Mouse (Mus musculus): Measurements from ENCODE around the gene Celf3. TPM values are rescaled to one million over a fixed set of nuclear protein-coding genes. Genes with fewer than 3 reads are reported as not detected.

Celf3 gene
- polyA plus RNA-seq, 1 experiment from 2014 or later = 358 TPM

DNA sequence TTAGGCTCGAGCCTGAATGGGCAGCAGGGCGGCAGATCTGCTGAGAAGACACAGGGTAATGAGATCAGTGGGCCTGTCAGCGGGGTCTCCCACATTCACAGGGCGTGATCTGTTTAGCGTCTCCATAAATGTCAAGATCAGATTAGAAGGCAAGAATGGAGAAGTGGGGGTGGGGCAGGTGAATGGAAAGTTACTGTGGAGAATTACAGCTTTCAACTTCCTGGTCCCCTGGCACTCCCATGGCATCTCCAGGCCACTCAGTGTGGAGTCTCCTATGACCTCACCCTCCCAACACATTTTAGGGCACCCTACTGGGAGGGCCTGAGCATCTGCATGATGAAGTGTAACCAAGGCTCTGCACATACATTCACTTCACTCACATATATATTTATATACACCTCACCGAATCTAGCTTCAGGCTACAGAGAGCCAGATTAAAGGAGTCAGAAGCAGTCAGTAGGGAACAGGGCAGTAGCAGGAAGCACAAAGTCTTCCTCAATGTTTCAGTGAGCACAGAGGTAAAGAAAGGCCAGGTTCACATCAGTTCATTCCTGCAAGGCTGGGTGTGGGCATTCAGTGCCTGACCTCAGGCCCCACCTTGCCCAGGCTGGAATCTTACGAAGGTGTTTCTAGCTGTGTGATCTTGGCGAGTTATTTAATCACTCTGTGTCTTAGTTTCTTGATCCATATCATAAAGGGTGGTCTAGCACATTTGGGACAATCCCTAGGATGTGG is 1.6 kb upstream of the Celf3 start:
- WGBS = 66% methylated on average over 8 of the region's 8 CpGs
- Histone ChIP-seq H3K27me3 (replicated peaks; ENCODE audit: control insufficient read depth, insufficient read depth, low read length) (no peaks in the 10 kb centered on the region), H3K36me3 (ENCODE audit: control insufficient read depth, insufficient read depth) (peaks cover 6% of the 10 kb centered on the region), H3K4me2 (ENCODE audit: low read length) (0 out of 2 replicates have a peak overlapping the region, but pooled peaks have one; percentile 89), H3K4me3 (replicated peaks; ENCODE audit: low read length) (no peak overlapping the region), H3K9ac (replicated peaks; ENCODE audit: low read depth, low read length) (no peak overlapping the region), H3K27ac (ENCODE audit: low read length) (peak overlapping the region; percentile 95), H3K4me1 (replicated peaks; ENCODE audit: control insufficient read depth, insufficient read depth, low read length) (peaks cover 53% of the 10 kb centered on the region), H3K9me3 (ENCODE audit: control insufficient read depth, low read length) (no peaks in the 10 kb centered on the region)
- ATAC-seq = no peak

DNA sequence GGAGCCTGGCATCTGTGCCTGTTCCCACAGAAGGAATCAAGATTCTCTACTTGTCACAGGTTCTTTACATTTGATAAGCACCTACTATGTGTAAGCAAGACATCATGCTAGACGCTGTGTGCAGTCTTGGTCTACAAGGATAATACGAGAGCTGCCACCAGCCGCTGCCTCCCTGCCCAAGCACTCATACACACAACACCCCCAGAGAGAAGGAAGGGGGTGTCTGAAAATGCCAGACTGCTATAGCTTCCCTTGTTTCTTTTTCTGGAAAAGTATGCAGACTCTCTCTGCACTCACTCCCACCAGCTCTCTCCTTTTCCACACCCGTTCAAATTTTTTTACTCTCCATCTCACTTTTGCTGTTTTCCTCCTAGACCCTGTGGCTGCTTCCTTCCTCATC is 651 bp upstream of the Celf3 start:
- Histone ChIP-seq H3K4me3 (replicated peaks; ENCODE audit: low read length) (peak overlapping the region; percentile 75), H3K27me3 (replicated peaks; ENCODE audit: control insufficient read depth, insufficient read depth, low read length) (no peaks in the 10 kb centered on the region), H3K4me2 (ENCODE audit: low read length) (peak overlapping the region; percentile 89), H3K4me1 (replicated peaks; ENCODE audit: control insufficient read depth, insufficient read depth, low read length) (peaks cover 58% of the 10 kb centered on the region), H3K36me3 (ENCODE audit: control insufficient read depth, insufficient read depth) (peaks cover 8% of the 10 kb centered on the region), H3K9ac (replicated peaks; ENCODE audit: low read depth, low read length) (peak overlapping the region; percentile 68), H3K27ac (ENCODE audit: low read length) (peak overlapping the region; percentile 95), H3K9me3 (ENCODE audit: control insufficient read depth, low read length) (no peaks in the 10 kb centered on the region)
- ATAC-seq = peak; percentile 24
- WGBS = 12% methylated on average over 4 of the region's 4 CpGs

DNA sequence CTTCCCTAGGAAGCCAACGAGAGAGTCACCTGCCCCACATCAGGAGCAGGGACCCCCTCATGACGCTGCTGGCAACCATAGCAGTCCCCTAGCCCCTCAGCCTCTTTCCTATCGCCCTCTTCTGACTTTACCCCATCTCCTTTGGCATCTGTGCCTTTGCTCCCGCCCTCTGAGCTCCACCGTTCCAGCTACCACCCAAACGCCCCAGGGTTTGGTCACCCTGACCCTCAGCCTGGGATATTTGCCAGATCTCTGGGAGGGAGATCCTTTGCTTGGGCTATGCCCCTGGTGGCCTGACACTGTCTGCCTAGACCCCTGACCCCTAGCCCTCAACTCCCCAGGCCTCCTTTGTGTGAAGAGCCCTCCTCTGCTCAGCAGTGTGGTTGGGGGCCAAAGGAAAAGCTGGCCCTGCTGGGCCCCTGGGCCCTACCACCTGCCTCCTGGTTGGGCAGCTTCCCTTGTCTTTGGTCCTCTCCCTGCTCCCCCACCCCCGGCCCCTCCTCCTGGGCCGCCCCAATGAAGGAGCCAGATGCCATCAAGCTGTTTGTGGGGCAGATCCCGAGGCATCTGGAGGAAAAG is 585 bp downstream of the Celf3 start:
- peak overlapping the region; percentile 97 for H3K9ac ChIP-seq (replicated peaks; ENCODE audit: low read depth, low read length)
- H3K4me2 ChIP-seq (ENCODE audit: low read length) = peak overlapping the region; percentile 89
- peaks cover 10% of the 10 kb centered on the region for H3K36me3 ChIP-seq (ENCODE audit: control insufficient read depth, insufficient read depth)
- H3K4me1 ChIP-seq (replicated peaks; ENCODE audit: control insufficient read depth, insufficient read depth, low read length) = peaks cover 60% of the 10 kb centered on the region
- peak; percentile 19 for ATAC-seq
- H3K27ac ChIP-seq (ENCODE audit: low read length) = peak overlapping the region; percentile 95
- H3K9me3 ChIP-seq (ENCODE audit: control insufficient read depth, low read length) = no peaks in the 10 kb centered on the region
- peak overlapping the region; percentile 75 for H3K4me3 ChIP-seq (replicated peaks; ENCODE audit: low read length)
- no peaks in the 10 kb centered on the region for H3K27me3 ChIP-seq (replicated peaks; ENCODE audit: control insufficient read depth, insufficient read depth, low read length)
- WGBS = 6% methylated on average over 9 of the region's 9 CpGs

DNA sequence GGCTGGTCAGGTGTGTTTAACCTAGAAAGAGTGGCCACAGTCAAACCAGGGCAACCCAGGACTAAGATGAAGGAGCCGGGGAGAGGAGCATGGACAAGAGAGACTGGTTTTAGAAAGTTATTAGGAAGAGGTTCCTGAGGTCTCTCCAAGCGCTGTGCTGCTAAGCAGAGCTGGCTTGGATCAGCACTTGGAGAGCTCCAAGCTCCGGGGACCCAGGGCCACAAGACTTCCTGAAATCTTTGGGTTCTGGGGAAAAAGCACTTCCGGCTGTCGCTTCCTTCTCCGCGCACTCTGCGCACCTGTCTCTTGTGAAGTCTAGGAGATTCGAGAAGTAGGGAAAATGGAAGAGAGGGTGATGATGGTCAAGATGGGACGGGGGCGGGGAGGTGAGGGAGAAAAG is 1.5 kb downstream of the Celf3 start:
- no peak for ATAC-seq
- Histone ChIP-seq H3K9me3 (ENCODE audit: control insufficient read depth, low read length) (no peaks in the 10 kb centered on the region), H3K9ac (replicated peaks; ENCODE audit: low read depth, low read length) (peak overlapping the region; percentile 97), H3K27ac (ENCODE audit: low read length) (no peak overlapping the region; the same call in 1 of the 2 replicates), H3K4me1 (replicated peaks; ENCODE audit: control insufficient read depth, insufficient read depth, low read length) (peaks cover 65% of the 10 kb centered on the region), H3K27me3 (replicated peaks; ENCODE audit: control insufficient read depth, insufficient read depth, low read length) (no peaks in the 10 kb centered on the region), H3K4me3 (replicated peaks; ENCODE audit: low read length) (peak overlapping the region; percentile 75), H3K36me3 (ENCODE audit: control insufficient read depth, insufficient read depth) (peaks cover 10% of the 10 kb centered on the region), H3K4me2 (ENCODE audit: low read length) (peak overlapping the region; percentile 89)
- 21% methylated on average over 11 of the region's 11 CpGs for WGBS

- Histone ChIP-seq H3K36me3 (ENCODE audit: control insufficient read depth, insufficient read depth) (peaks cover 10% of the 10 kb centered on the region), H3K27me3 (replicated peaks; ENCODE audit: control insufficient read depth, insufficient read depth, low read length) (no peaks in the 10 kb centered on the region), H3K9ac (replicated peaks; ENCODE audit: low read depth, low read length) (peak within 1 kb of the TSS; percentile 97), H3K4me3 (replicated peaks; ENCODE audit: low read length) (peak within 1 kb of the TSS; percentile 75), H3K27ac (ENCODE audit: low read length) (no peak within 1 kb of the TSS; the same call in 1 of the 2 replicates), H3K9me3 (ENCODE audit: control insufficient read depth, low read length) (no peaks in the 10 kb centered on the region), H3K4me1 (replicated peaks; ENCODE audit: control insufficient read depth, insufficient read depth, low read length) (peaks cover 73% of the 10 kb centered on the region), H3K4me2 (ENCODE audit: low read length) (peak within 1 kb of the TSS; percentile 89)
- 18% methylated on average over 16 of the region's 16 CpGs for WGBS
- no peak for ATAC-seq
Observed at GRCm38 (mm10) chr3:94480291-94480884, 2.3 kb downstream of the Celf3 start, which contains the start of gene Riiad1. TSS of gene Riiad1 (minus strand) at chr3:94480341.

GRCm38 (mm10) chr3:94481429-94481828 is 3.3 kb downstream of the Celf3 start:
- no peaks in the 10 kb centered on the region for H3K27me3 ChIP-seq (replicated peaks; ENCODE audit: control insufficient read depth, insufficient read depth, low read length)
- no peak overlapping the region for H3K4me3 ChIP-seq (replicated peaks; ENCODE audit: low read length)
- H3K4me2 ChIP-seq (ENCODE audit: low read length) = no peak overlapping the region
- 70% methylated on average over 4 of the region's 4 CpGs for WGBS
- peaks cover 83% of the 10 kb centered on the region for H3K4me1 ChIP-seq (replicated peaks; ENCODE audit: control insufficient read depth, insufficient read depth, low read length)
- no peak overlapping the region for H3K27ac ChIP-seq (ENCODE audit: low read length)
- H3K9ac ChIP-seq (replicated peaks; ENCODE audit: low read depth, low read length) = 0 out of 2 replicates have a peak overlapping the region, but pooled peaks have one; percentile 6
- no peaks in the 10 kb centered on the region for H3K9me3 ChIP-seq (ENCODE audit: control insufficient read depth, low read length)
- H3K36me3 ChIP-seq (ENCODE audit: control insufficient read depth, insufficient read depth) = peaks cover 10% of the 10 kb centered on the region
- no peak for ATAC-seq

GRCm38 (mm10) chr3:94482764-94483385 is 4.8 kb downstream of the Celf3 start:
- Histone ChIP-seq H3K27me3 (replicated peaks; ENCODE audit: control insufficient read depth, insufficient read depth, low read length) (no peaks in the 10 kb centered on the region), H3K4me3 (replicated peaks; ENCODE audit: low read length) (no peak overlapping the region), H3K9ac (replicated peaks; ENCODE audit: low read depth, low read length) (no peak overlapping the region), H3K4me2 (ENCODE audit: low read length) (peak overlapping the region; percentile 19), H3K36me3 (ENCODE audit: control insufficient read depth, insufficient read depth) (peaks cover 20% of the 10 kb centered on the region), H3K9me3 (ENCODE audit: control insufficient read depth, low read length) (no peaks in the 10 kb centered on the region), H3K27ac (ENCODE audit: low read length) (peak overlapping the region; percentile 44), H3K4me1 (replicated peaks; ENCODE audit: control insufficient read depth, insufficient read depth, low read length) (peaks cover 84% of the 10 kb centered on the region)
- WGBS = 84% methylated on average over 17 of the region's 17 CpGs
- ATAC-seq = no peak

- Histone ChIP-seq H3K4me2 (ENCODE audit: low read length) (peak overlapping the region; percentile 49), H3K4me3 (replicated peaks; ENCODE audit: low read length) (peak overlapping the region; percentile 27), H3K27me3 (replicated peaks; ENCODE audit: control insufficient read depth, insufficient read depth, low read length) (no peaks in the 10 kb centered on the region), H3K27ac (ENCODE audit: low read length) (peak overlapping the region; percentile 82), H3K4me1 (replicated peaks; ENCODE audit: control insufficient read depth, insufficient read depth, low read length) (peaks cover 84% of the 10 kb centered on the region), H3K9me3 (ENCODE audit: control insufficient read depth, low read length) (no peaks in the 10 kb centered on the region), H3K36me3 (ENCODE audit: control insufficient read depth, insufficient read depth) (peaks cover 25% of the 10 kb centered on the region), H3K9ac (replicated peaks; ENCODE audit: low read depth, low read length) (peak overlapping the region; percentile 43)
- ATAC-seq = peak; percentile 88
- 4% methylated on average over 20 of the region's 20 CpGs for WGBS
Observed at GRCm38 (mm10) chr3:94483790-94484439, 5.8 kb downstream of the Celf3 start.
